In the genomic region with DNA sequence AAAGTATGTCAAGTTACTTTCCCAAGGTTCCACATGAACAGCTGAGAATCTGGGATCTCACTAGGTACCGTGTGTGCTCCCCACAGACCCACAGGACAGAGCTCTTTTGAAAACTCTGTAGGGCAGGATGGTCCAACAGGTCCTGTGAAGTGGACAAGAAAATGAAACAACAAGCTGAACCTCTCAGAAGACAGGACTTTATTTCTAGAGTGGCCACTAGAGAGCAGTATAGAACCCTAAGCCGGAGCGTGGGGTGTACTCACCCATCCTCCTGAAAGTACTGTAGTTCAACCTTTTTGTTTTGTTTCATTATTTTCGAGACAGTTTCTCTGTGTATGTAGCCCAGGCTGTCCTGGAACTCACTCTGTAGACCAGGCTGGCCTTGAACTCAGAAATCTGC, we compare ENCODE assay signal across 12 mouse cellular contexts. TPM values are rescaled to one million over a fixed set of nuclear protein-coding genes. Genes with fewer than 3 reads are reported as not detected.
DNase-seq lines count a peak whose midpoint lies in the region; ATAC-seq and TF ChIP-seq lines count a peak whose summit lies in the region.
"Had no signal": no experiment of that assay in that cellular context is flagged by ENCODE, and none has a peak within 500 bp of the region (broad histone marks: within the 10 kb centered on the region; RNA-seq: fewer than 3 reads in every experiment).

No protein-coding gene starts in this region.

- H3K36me3 ChIP-seq in kidney, postnatal 0 days (ENCODE audit: insufficient read depth, low read length): peaks cover 17% of the 10 kb centered on the region; the same call in 1 of the 2 replicates
- H3K36me3 ChIP-seq in E14TG2a.4 (ENCODE audit: insufficient read depth, low read length): peaks cover 58% of the 10 kb centered on the region
- H3K36me3 ChIP-seq in hindbrain, embryonic 11.5 days (ENCODE audit: control insufficient read depth, insufficient read depth, low read length): 0 out of 2 replicates have a peak, but pooled peaks cover 3% of the 10 kb centered on the region

- no peaks in the 10 kb centered on the region for H3K27me3 ChIP-seq in kidney, postnatal 0 days (ENCODE audit: insufficient read depth, low read length)
- H3K27me3 ChIP-seq in E14TG2a.4 (ENCODE audit: insufficient read depth, low read length): no peaks in the 10 kb centered on the region
- no peaks in the 10 kb centered on the region for H3K27me3 ChIP-seq in hindbrain, embryonic 11.5 days (ENCODE audit: control insufficient read depth, insufficient read depth, low read length)
- H3K27me3 ChIP-seq: hindbrain, embryonic 15.5 days had no signal

- no peak overlapping the region for H3K9ac ChIP-seq in kidney, postnatal 0 days (ENCODE audit: low read depth, low read length)
- H3K9ac ChIP-seq in hindbrain, embryonic 11.5 days (ENCODE audit: low read depth, low read length): no peak overlapping the region
- H3K9ac ChIP-seq: hindbrain, embryonic 15.5 days had no signal

- no peak overlapping the region for H3K27ac ChIP-seq in kidney, postnatal 0 days
- H3K27ac ChIP-seq in hindbrain, embryonic 11.5 days (ENCODE audit: low read depth, low read length): no peak overlapping the region
- H3K27ac ChIP-seq: hindbrain, embryonic 15.5 days had no signal

- H3K4me3 ChIP-seq in kidney, postnatal 0 days (replicated peaks; ENCODE audit: low read depth, low read length): no peak overlapping the region
- H3K4me3 ChIP-seq in E14TG2a.4 (replicated peaks; ENCODE audit: low read length): no peak overlapping the region
- no peak overlapping the region for H3K4me3 ChIP-seq in hindbrain, embryonic 11.5 days (ENCODE audit: low read depth, low read length)
- H3K4me3 ChIP-seq: hindbrain, embryonic 15.5 days had no signal

- DNase-seq in kidney, postnatal 0 days (ENCODE audit: low spot score): no peak
- DNase-seq in kidney, postnatal 36 days: no peak
- DNase-seq in A20 (ENCODE audit: low read depth, low spot score): peak; percentile 63
- peak; percentile 53 for DNase-seq in c-Kit-positive CD71-positive TER-119-positive erythroid progenitor cells, embryonic 14.5 days (ENCODE audit: low spot score)
- DNase-seq in right cerebral cortex, postnatal 4 days: no peak
- no peak for DNase-seq in cerebellum, postnatal 4 days (ENCODE audit: low spot score in 2 of 2)
- DNase-seq in hindbrain, embryonic 11.5 days (ENCODE audit: low spot score): no peak
- DNase-seq: cerebellum, adult 18-20 months; gastrocnemius, postnatal 36 days had no signal

- peak; percentile 48 for TF ChIP-seq CTCF in kidney, postnatal 0 days (IDR thresholded peaks at IDR 0.05; ENCODE audit: low read depth)
- TF ChIP-seq CTCF in E14TG2a.4 (conservative IDR thresholded peaks at IDR 0.05; ENCODE audit: low read length): peak; percentile 63

- H3K4me1 ChIP-seq in kidney, postnatal 0 days (replicated peaks; ENCODE audit: insufficient read depth, low read length): no peaks in the 10 kb centered on the region
- H3K4me1 ChIP-seq in E14TG2a.4 (replicated peaks; ENCODE audit: low read depth, low read length): peaks cover 62% of the 10 kb centered on the region
- no peaks in the 10 kb centered on the region for H3K4me1 ChIP-seq in hindbrain, embryonic 11.5 days (replicated peaks; ENCODE audit: control insufficient read depth, insufficient read depth, low read length)
- H3K4me1 ChIP-seq: hindbrain, embryonic 15.5 days had no signal

- no peak overlapping the region for H3K4me2 ChIP-seq in kidney, postnatal 0 days (ENCODE audit: low read length)
- H3K4me2 ChIP-seq in hindbrain, embryonic 11.5 days (replicated peaks; ENCODE audit: low read depth, low read length): no peak overlapping the region
- H3K4me2 ChIP-seq: hindbrain, embryonic 15.5 days; liver, embryonic 11.5 days had no signal

- 81% methylated on average over 4 of the region's 4 CpGs for WGBS in kidney, postnatal 0 days
- WGBS in hindbrain, embryonic 11.5 days: 87% methylated on average over 4 of the region's 4 CpGs

- ATAC-seq in kidney, postnatal 0 days (replicated peaks; ENCODE audit: low FRiP score, low read depth): no peak
- ATAC-seq in hindbrain, embryonic 11.5 days (ENCODE audit: low FRiP score): no peak

- no peaks in the 10 kb centered on the region for H3K9me3 ChIP-seq in kidney, postnatal 0 days (replicated peaks; ENCODE audit: low read length)
- no peaks in the 10 kb centered on the region for H3K9me3 ChIP-seq in E14TG2a.4 (ENCODE audit: low read length)
- no peaks in the 10 kb centered on the region for H3K9me3 ChIP-seq in hindbrain, embryonic 11.5 days (ENCODE audit: control insufficient read depth, low read length)
- H3K9me3 ChIP-seq: hindbrain, embryonic 15.5 days had no signal

RNA-seq across cellular contexts. Expression of a gene that starts 19.7 kb away (rescaled TPM):
- 3.0 and 4.4 TPM in 2 replicates for polyA plus RNA-seq in kidney, postnatal 0 days (2015; fragmentation: Nextera tagmentation; extraction: Ambion mirVana)
- polyA plus RNA-seq in hindbrain, embryonic 11.5 days (2014; fragmentation: Nextera tagmentation; extraction: Ambion mirVana): 0.07 TPM in 1 of 2 replicates, not detected in the other
- polyA plus RNA-seq: hindbrain, embryonic 15.5 days had no signal

RNA-seq across cellular contexts. Expression of a gene that starts 57.6 kb away (rescaled TPM):
- 55.1 and 56.5 TPM in 2 replicates for polyA plus RNA-seq in kidney, postnatal 0 days (2015; fragmentation: Nextera tagmentation; extraction: Ambion mirVana)
- polyA plus RNA-seq in hindbrain, embryonic 11.5 days (2014; fragmentation: Nextera tagmentation; extraction: Ambion mirVana): 95.7 and 105 TPM in 2 replicates

Comparison
In these comparisons a context has a peak if more than half of its experiments do, and no peak if none do; other contexts are left out.
1. DNase-seq: peak in A20 (single experiment) and c-Kit-positive CD71-positive TER-119-positive erythroid progenitor cells, embryonic 14.5 days (single experiment); none in kidney, postnatal 0 days (single experiment), kidney, postnatal 36 days (0 of 2), right cerebral cortex, postnatal 4 days (single experiment), cerebellum, postnatal 4 days (0 of 2) and hindbrain, embryonic 11.5 days (single experiment).